Mouse (Mus musculus) neural tube, embryonic 11.5 days (tissue): ENCODE measurements around the gene Slc2a4. TPM values are rescaled to one million over a fixed set of nuclear protein-coding genes. Genes with fewer than 3 reads are reported as not detected.
A peak's percentile ranks its signal among the peaks of the same experiment; 100 is the strongest.

Experiments
- ATAC-seq: fragments of 200-750 bp; cut with Nextera tagmentation; 2 replicates; pipeline ENCODE4 v1.8.0; 2017; ENCODE audit warnings: moderate number of reproducible peaks, mild to moderate bottlenecking, moderate TSS enrichment, moderate library complexity; ENCODE audit not compliant: insufficient read depth, low FRiP score, low TSS enrichment
- DNase-seq: peaks from one replicate; pipeline ENCODE4 v3.0.0-alpha.2; 2015; ENCODE audit warnings: low spot score
- H3K27ac ChIP-seq: fragments of 300-500 bp; sonication (generic); 2 replicates; pipeline ENCODE4 v1.5.1; 2014; ENCODE audit warnings: low read depth, mild to moderate bottlenecking, low read length
- H3K27me3 ChIP-seq: fragments of 300-500 bp; sonication (generic); 2 replicates; pipeline ENCODE4 v1.6.1; 2014; ENCODE audit warnings: mild to moderate bottlenecking, low read length, mixed read lengths; ENCODE audit not compliant: control insufficient read depth, insufficient read depth
- H3K36me3 ChIP-seq: fragments of 300-500 bp; sonication (generic); 2 replicates; pipeline ENCODE4 v1.6.1; 2014; ENCODE audit warnings: mild to moderate bottlenecking, low read length, moderate library complexity, mixed read lengths; ENCODE audit not compliant: control insufficient read depth, insufficient read depth
- H3K4me1 ChIP-seq: fragments of 300-500 bp; sonication (generic); 2 replicates; pipeline ENCODE4 v1.6.1; 2014; ENCODE audit warnings: low read length, mixed read lengths; ENCODE audit not compliant: control insufficient read depth, insufficient read depth
- H3K4me2 ChIP-seq: fragments of 300-500 bp; sonication (generic); 2 replicates; pipeline ENCODE4 v1.6.1; 2014; ENCODE audit warnings: low read depth, mild to moderate bottlenecking, moderate library complexity
- H3K4me3 ChIP-seq: fragments of 300-500 bp; sonication (generic); 2 replicates; pipeline ENCODE4 v1.5.1; 2014; ENCODE audit warnings: low read depth, low read length
- H3K9ac ChIP-seq: fragments of 300-500 bp; sonication (generic); 2 replicates; pipeline ENCODE4 v1.6.1; 2014; ENCODE audit warnings: mild to moderate bottlenecking, low read length
- H3K9me3 ChIP-seq: fragments of 300-500 bp; sonication (generic); 2 replicates; pipeline ENCODE4 v1.6.1; 2016; ENCODE audit warnings: low read length; ENCODE audit not compliant: control insufficient read depth
- WGBS: fragments of 180-500 bp; shearing (Covaris S2); extraction: QIAGEN DNeasy Blood & Tissue Kit; methylation state at CpG from one replicate; pipeline ENCODE4 v1.1.7; 2014; 5-methylcytosine and 5-hydroxymethylcytosine counted together
- polyA plus RNA-seq: library from polyadenylated mRNA; unstranded; fragments of >200 nt; fragmentation: Nextera tagmentation; extraction: Ambion mirVana; gene quantifications from 2 replicates; pipeline ENCODE4 v1.2.1, GENCODE M21; 2014

The Slc2a4 gene
- polyA plus RNA-seq, 1 experiment from 2014 or later = 11.4 TPM

DNA sequence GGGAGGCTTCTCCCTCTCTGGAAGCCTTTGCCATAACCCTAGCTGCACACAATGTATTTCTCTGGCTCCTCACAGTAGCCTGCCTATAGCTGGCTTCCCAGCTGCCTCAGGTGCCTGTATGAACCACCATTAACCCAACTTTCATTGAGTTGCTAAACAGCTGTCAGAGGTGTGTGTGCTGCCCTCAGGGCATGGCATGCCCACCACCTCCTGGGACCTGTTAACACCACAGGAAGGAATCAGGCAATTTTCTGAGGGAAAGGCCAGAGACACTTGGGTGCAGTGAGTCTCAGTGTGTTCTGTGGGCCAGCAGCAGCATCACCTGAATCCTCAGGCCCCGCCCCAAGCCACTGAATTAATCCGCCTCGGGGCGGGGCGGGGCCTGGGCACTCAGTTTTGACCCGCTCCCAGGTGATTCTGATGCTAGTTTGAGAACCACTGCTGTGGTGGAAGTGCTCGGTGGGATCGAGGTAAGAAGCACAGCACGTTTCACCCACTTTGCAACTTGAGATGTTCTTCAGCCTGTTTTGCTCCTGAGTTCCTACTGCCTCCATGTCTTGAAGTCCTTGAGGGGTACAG, 9.5 kb downstream of the Slc2a4 start:
- no peak overlapping the region for H3K4me2 ChIP-seq
- 28% methylated on average over 9 of the region's 9 CpGs for WGBS
- DNase-seq = no peak
- H3K4me3 ChIP-seq = no peak overlapping the region
- no peaks in the 10 kb centered on the region for H3K36me3 ChIP-seq
- H3K4me1 ChIP-seq = peaks cover 12% of the 10 kb centered on the region; the same call in 1 of the 2 replicates
- no peak for ATAC-seq
- no peaks in the 10 kb centered on the region for H3K9me3 ChIP-seq
- H3K9ac ChIP-seq = no peak overlapping the region
- peaks cover 32% of the 10 kb centered on the region for H3K27me3 ChIP-seq
- no peak overlapping the region for H3K27ac ChIP-seq

DNA sequence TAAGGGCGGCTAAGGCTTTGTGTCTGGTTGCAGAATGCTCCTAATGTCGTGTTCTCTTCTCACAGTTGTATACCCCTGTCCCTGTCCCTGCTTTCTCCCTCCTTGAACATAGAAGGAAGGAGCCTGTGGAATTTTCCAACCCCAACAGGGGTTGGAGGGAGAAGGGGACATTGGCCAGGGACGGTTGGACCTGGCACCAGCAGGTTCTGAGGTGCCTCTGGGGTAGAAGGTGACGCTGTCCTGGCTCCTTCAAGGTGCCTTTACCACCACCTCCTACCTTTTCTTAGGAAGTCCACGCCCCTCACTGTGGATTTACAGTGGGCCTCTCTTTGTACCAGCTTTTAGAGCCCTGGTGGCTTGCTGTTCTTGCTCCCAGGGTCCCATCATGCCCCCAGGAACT, 10.2 kb downstream of the Slc2a4 start:
- no peaks in the 10 kb centered on the region for H3K9me3 ChIP-seq
- no peak overlapping the region for H3K4me2 ChIP-seq
- H3K9ac ChIP-seq = no peak overlapping the region
- 71% methylated on average over 5 of the region's 5 CpGs for WGBS
- H3K36me3 ChIP-seq = no peaks in the 10 kb centered on the region
- H3K4me3 ChIP-seq = no peak overlapping the region
- H3K27ac ChIP-seq = no peak overlapping the region
- H3K27me3 ChIP-seq = peaks cover 32% of the 10 kb centered on the region
- peaks cover 12% of the 10 kb centered on the region; the same call in 1 of the 2 replicates for H3K4me1 ChIP-seq
- DNase-seq (no peak), ATAC-seq (no peak)

DNA sequence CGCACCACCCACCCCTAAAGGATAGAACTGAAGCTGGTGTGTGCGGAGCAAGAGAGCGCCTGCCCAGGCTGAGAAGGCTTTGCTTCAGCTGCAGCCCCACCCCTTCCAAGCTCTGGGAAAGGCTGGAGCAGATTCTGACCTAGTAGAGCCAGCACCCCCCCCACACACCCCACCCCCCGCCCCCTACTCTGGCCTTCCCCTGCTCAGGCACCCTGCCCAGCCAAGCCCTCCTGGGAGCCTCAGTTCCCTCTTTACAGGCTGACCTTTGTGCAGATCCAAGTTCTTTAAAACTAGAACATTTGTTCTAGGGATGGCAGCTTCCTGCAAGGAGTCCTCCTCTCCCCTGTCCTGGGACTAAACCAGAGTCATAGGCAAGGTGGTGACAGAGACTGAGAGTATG, 10.6 kb downstream of the Slc2a4 start:
- Histone ChIP-seq H3K9me3 (no peaks in the 10 kb centered on the region), H3K4me1 (peaks cover 12% of the 10 kb centered on the region; the same call in 1 of the 2 replicates), H3K9ac (no peak overlapping the region), H3K27ac (no peak overlapping the region), H3K36me3 (no peaks in the 10 kb centered on the region), H3K27me3 (peaks cover 32% of the 10 kb centered on the region), H3K4me2 (0 out of 2 replicates have a peak overlapping the region, but pooled peaks have one; percentile 3), H3K4me3 (no peak overlapping the region)
- DNase-seq = no peak
- ATAC-seq = no peak
- 49% methylated on average over 4 of the region's 4 CpGs for WGBS

DNA sequence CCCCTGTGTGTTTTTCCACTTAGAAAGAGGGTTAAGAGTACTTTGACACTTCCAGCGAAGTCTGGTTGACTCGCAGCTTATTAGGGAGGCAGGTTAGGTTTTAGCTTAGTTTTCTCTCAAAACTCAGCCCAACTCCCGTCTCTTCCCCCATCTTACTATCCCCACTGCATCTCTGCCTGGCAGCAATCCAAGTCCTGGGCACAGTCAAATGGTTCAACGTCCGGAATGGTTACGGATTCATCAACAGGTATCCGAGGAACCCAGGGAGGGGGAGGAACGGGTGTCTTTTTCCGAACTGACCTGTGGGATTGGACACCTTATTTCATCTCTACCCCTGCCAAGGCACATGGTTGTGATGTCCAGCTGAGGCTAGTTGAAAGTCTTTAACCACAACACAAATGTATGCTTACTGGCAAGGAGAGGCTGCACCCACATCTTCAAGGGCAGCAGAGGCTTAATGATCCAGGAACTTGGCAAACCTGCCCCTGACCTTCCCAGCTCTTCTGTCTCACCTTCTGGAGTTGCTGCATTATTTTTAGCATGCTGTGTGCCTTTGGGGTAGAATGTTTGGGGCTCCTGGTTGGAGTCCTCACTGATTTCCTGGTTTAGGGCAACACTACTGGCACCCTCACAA, 11.2 kb downstream of the Slc2a4 start:
- no peak overlapping the region for H3K9ac ChIP-seq
- ATAC-seq = no peak
- H3K4me1 ChIP-seq = peaks cover 12% of the 10 kb centered on the region; the same call in 1 of the 2 replicates
- no peak for DNase-seq
- H3K27ac ChIP-seq = no peak overlapping the region
- WGBS = 51% methylated on average over 9 of the region's 9 CpGs
- no peaks in the 10 kb centered on the region for H3K9me3 ChIP-seq
- H3K27me3 ChIP-seq = peaks cover 32% of the 10 kb centered on the region
- peak overlapping the region; percentile 55; the same call in 1 of the 2 replicates for H3K4me3 ChIP-seq
- no peaks in the 10 kb centered on the region for H3K36me3 ChIP-seq
- peak overlapping the region; percentile 99 for H3K4me2 ChIP-seq

DNA sequence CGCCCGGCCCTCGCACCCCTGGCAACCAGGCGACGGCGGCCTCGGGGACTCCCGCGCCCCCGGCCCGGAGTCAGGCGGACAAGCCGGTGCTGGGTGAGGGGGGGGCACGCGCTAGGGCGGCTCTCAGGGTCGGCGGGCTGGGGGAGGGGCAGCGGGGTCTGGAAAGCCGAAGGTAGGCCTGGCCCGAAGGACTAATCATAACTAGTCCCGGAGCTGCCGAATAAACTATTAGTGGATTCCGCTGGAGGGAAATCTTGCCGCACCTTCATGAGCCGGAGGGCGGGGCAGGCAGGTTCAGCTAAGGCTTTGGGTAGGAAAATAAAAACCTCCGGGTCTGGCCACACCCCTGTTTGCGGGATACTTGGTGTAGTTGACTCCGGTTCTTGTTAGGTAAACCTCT, 11.8 kb downstream of the Slc2a4 start:
- Histone ChIP-seq H3K27me3 (peaks cover 32% of the 10 kb centered on the region), H3K4me2 (peak overlapping the region; percentile 99), H3K36me3 (no peaks in the 10 kb centered on the region), H3K4me3 (peak overlapping the region; percentile 55), H3K4me1 (peaks cover 12% of the 10 kb centered on the region; the same call in 1 of the 2 replicates), H3K9me3 (no peaks in the 10 kb centered on the region), H3K27ac (no peak overlapping the region), H3K9ac (peak overlapping the region; percentile 47)
- whole genome bisulfite sequencing = 2% methylated on average over 26 of the region's 30 CpGs
- DNase-seq = no peak
- ATAC-seq = no peak

DNA sequence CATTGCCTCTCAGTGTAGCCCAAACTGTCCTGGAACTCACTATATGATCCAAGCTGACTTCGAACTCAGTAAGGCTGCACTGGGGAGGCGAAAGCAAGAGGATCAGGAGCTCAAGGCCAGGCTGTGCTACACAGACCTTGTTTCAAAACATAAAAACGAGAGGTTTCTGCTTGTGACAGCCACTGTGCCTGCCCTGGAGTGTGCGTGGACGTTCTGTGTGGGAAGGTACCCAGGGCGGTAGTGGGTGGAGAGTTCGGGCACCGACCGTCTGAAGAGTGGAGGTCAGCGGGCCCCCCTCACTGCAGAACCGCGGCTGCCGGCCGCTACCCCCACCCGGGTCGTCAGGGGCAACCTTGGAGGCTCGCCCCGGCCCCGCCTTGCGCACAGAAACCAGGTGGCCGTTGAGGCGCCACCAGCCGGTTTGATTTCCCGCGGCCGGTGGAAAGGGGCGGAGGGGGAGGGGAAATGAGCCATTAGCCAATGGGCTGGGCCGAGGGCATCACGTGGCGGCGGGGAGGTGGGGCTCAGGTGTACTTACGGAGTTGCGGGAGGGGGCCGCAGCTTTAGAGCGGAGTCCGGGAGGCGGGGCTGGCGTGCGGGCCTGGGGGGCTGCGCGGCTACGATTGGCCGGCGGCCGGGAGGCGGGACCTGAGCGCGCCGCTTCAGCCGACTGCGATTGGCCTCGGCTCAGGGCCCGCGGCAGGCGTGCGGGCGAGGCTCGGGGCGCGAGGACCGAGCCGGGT, 12.7 kb downstream of the Slc2a4 start, which contains the start of gene Ybx2:
Gene Ybx2 (plus strand): TSS at position 660 of the 743 bp plus-strand sequence.
- Histone ChIP-seq H3K4me1 (peaks cover 12% of the 10 kb centered on the region; the same call in 1 of the 2 replicates), H3K36me3 (no peaks in the 10 kb centered on the region), H3K27ac (no peak within 1 kb of the TSS), H3K9ac (peak within 1 kb of the TSS; percentile 47), H3K4me3 (peak within 1 kb of the TSS; percentile 55), H3K27me3 (peaks cover 32% of the 10 kb centered on the region), H3K4me2 (peak within 1 kb of the TSS; percentile 99), H3K9me3 (no peaks in the 10 kb centered on the region)
- 2% methylated on average over 30 of the region's 62 CpGs for WGBS
- peak; percentile 91 for DNase-seq
- ATAC-seq = peak; percentile 89

DNA sequence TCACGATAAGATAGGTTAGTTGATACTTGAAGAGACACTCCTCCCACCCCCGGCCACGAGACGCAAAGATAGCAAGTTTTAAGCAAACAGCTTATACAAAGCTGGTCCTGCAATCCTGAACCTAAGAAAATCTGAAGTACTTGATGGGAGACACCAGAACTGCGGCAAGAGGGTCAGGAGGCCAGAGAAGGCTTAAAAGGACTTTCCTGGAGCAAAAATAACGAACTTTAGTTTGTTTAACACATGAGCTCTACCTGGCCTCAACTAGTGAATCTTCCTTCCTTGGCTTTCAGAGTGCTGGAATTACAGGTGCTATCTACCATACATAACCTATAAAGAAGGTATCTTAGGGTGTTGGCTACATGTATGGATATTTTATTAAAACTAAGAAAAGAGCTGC, 13.3 kb downstream of the Slc2a4 start:
- WGBS = 20% methylated on average over 6 of the region's 6 CpGs
- no peak overlapping the region for H3K27ac ChIP-seq
- H3K4me1 ChIP-seq = peaks cover 12% of the 10 kb centered on the region; the same call in 1 of the 2 replicates
- H3K4me3 ChIP-seq = no peak overlapping the region
- H3K27me3 ChIP-seq = peaks cover 32% of the 10 kb centered on the region
- no peaks in the 10 kb centered on the region for H3K36me3 ChIP-seq
- H3K4me2 ChIP-seq = peak overlapping the region; percentile 99; the same call in 1 of the 2 replicates
- no peak for DNase-seq
- ATAC-seq = no peak
- H3K9ac ChIP-seq = peak overlapping the region; percentile 42; the same call in 1 of the 2 replicates
- H3K9me3 ChIP-seq = no peaks in the 10 kb centered on the region

DNA sequence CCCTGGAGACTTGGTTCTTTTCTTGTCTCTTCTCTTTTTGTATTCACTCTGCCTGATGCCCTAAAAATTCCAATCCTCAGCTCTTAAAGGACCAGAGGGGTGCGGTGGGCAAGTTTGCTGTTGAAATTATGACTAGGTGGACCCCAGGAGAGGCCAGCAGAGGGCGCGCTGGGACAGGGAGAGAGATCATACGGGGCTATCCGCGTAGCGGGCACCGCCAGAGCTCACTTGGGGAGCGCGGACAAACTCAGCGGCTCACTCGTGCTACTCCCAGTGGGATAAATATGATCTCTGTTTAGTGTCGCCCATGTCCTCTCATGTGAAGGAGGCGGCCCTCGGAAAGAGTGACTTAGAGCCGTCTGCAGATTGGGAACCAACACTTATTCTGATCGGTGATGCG, 13.8 kb downstream of the Slc2a4 start:
- peak; percentile 39; the same call in 1 of the 2 replicates for ATAC-seq

More for the DNA sequence above, 13.8 kb downstream of the Slc2a4 start:
- peaks cover 32% of the 10 kb centered on the region for H3K27me3 ChIP-seq
- H3K9ac ChIP-seq = no peak overlapping the region
- no peaks in the 10 kb centered on the region for H3K9me3 ChIP-seq
- under 1% methylated on average over 18 of the region's 18 CpGs for WGBS
- peak; percentile 93 for DNase-seq
- H3K4me1 ChIP-seq = peaks cover 12% of the 10 kb centered on the region; the same call in 1 of the 2 replicates
- H3K4me3 ChIP-seq = no peak overlapping the region
- H3K36me3 ChIP-seq = no peaks in the 10 kb centered on the region
- no peak overlapping the region for H3K27ac ChIP-seq
- peak overlapping the region; percentile 27; the same call in 1 of the 2 replicates for H3K4me2 ChIP-seq
